In the genomic region with DNA sequence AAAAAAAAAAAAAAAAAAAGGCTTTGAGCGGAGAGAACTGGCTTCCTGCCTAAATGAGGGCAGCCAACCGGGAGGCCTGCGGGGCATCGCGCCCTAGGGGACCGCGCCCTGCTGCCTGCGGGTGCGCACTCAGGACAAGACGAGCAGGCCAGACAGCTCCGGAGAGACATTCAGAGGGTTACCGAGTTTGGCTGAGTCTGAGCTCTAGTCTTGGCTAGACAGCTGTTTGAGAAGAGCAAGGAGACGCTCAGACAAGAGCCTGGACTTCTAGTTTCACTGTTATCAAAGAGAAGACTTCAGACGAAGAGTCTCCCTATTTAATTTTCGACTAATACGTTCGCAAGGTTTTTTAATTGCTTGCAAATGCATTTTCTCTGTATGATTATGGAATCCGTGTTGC, we compare ENCODE assay signal across 15 mouse cellular contexts. TPM values are rescaled to one million over a fixed set of nuclear protein-coding genes. Genes with fewer than 3 reads are reported as not detected.
DNase-seq lines count a peak whose midpoint lies in the region; ATAC-seq and TF ChIP-seq lines count a peak whose summit lies in the region.
"Had no signal": no experiment of that assay in that cellular context is flagged by ENCODE, and none has a peak within 500 bp of the region (broad histone marks: within the 10 kb centered on the region; RNA-seq: fewer than 3 reads in every experiment).

No protein-coding gene starts in this region.

- DNase-seq in adrenal gland, postnatal 10 days, result peak; percentile 10
- DNase-seq in adrenal gland, adult 8-10 months, result no peak
- DNase-seq in kidney, adult 2 months, result peak; percentile 46
- no peak for DNase-seq in embryonic facial prominence, embryonic 10.5 days (ENCODE audit: low spot score)
- no peak for DNase-seq in heart, adult 9 months (ENCODE audit: low spot score in 2 of 2)
- DNase-seq in thymus, postnatal 0 days (ENCODE audit: low spot score), result no peak
- DNase-seq: cerebellum, adult 9-10 months; heart, adult 2 months; lung, postnatal 36 days had no signal

- H3K4me3 ChIP-seq in kidney, adult 2 months (ENCODE audit: insufficient read depth, low read depth, low read length), result no peak overlapping the region
- H3K4me3 ChIP-seq in kidney, embryonic 16.5 days (ENCODE audit: low read length), result no peak overlapping the region
- H3K4me3 ChIP-seq in embryonic facial prominence, embryonic 10.5 days, result peak overlapping the region; percentile 25; the same call in 1 of the 2 replicates
- H3K4me3 ChIP-seq in midbrain, embryonic 15.5 days, result peak overlapping the region; percentile 11
- H3K4me3 ChIP-seq: embryonic facial prominence, embryonic 12.5 days; heart, adult 2 months had no signal

- H3K4me2 ChIP-seq in kidney, embryonic 16.5 days (replicated peaks; ENCODE audit: low read depth, low read length), result no peak overlapping the region
- peak overlapping the region; percentile 41 for H3K4me2 ChIP-seq in midbrain, embryonic 15.5 days
- H3K4me2 ChIP-seq: embryonic facial prominence, embryonic 12.5 days had no signal

- WGBS in kidney, adult 2 months, result 2% methylated on average over 18 of the region's 18 CpGs
- under 1% methylated on average over 18 of the region's 18 CpGs for WGBS in kidney, embryonic 16.5 days
- under 1% methylated on average over 18 of the region's 18 CpGs for WGBS in embryonic facial prominence, embryonic 10.5 days
- WGBS in midbrain, embryonic 15.5 days, result 1% methylated on average over 18 of the region's 18 CpGs

- H3K4me1 ChIP-seq in kidney, adult 2 months (ENCODE audit: control insufficient read depth, insufficient read depth, low read length), result no peaks in the 10 kb centered on the region
- no peaks in the 10 kb centered on the region for H3K4me1 ChIP-seq in kidney, embryonic 16.5 days (ENCODE audit: insufficient read depth, low read length)
- no peaks in the 10 kb centered on the region for H3K4me1 ChIP-seq in embryonic facial prominence, embryonic 10.5 days
- peaks cover 6% of the 10 kb centered on the region; the same call in 1 of the 2 replicates for H3K4me1 ChIP-seq in midbrain, embryonic 15.5 days
- H3K4me1 ChIP-seq: embryonic facial prominence, embryonic 12.5 days had no signal

- no peak for TF ChIP-seq CTCF in kidney, adult 2 months (conservative IDR thresholded peaks at IDR 0.05; ENCODE audit: insufficient read depth, insufficient read length, low read depth, low read length)

- no peak overlapping the region for H3K9ac ChIP-seq in kidney, embryonic 16.5 days (replicated peaks; ENCODE audit: low read length)
- H3K9ac ChIP-seq in midbrain, embryonic 15.5 days, result no peak overlapping the region
- H3K9ac ChIP-seq: embryonic facial prominence, embryonic 12.5 days; liver, embryonic 14.5 days had no signal

- H3K9me3 ChIP-seq in kidney, embryonic 16.5 days (ENCODE audit: low read length), result no peaks in the 10 kb centered on the region
- H3K9me3 ChIP-seq in embryonic facial prominence, embryonic 10.5 days, result no peaks in the 10 kb centered on the region
- no peaks in the 10 kb centered on the region for H3K9me3 ChIP-seq in midbrain, embryonic 15.5 days
- H3K9me3 ChIP-seq: embryonic facial prominence, embryonic 12.5 days had no signal

- no peaks in the 10 kb centered on the region; the same call in 1 of the 2 replicates for H3K27me3 ChIP-seq in kidney, adult 2 months (replicated peaks; ENCODE audit: control insufficient read depth, insufficient read depth, low read length)
- peaks cover 54% of the 10 kb centered on the region for H3K27me3 ChIP-seq in kidney, embryonic 16.5 days (ENCODE audit: insufficient read depth, low read length)
- H3K27me3 ChIP-seq in embryonic facial prominence, embryonic 10.5 days (replicated peaks; ENCODE audit: low read depth, poor library complexity, severe bottlenecking), result peaks cover 75% of the 10 kb centered on the region
- H3K27me3 ChIP-seq in midbrain, embryonic 15.5 days (replicated peaks), result peaks cover 64% of the 10 kb centered on the region

- no peaks in the 10 kb centered on the region for H3K36me3 ChIP-seq in kidney, adult 2 months (ENCODE audit: control insufficient read depth, insufficient read depth, low read length)
- no peaks in the 10 kb centered on the region for H3K36me3 ChIP-seq in kidney, embryonic 16.5 days (ENCODE audit: insufficient read depth, low read length)
- H3K36me3 ChIP-seq in embryonic facial prominence, embryonic 10.5 days (replicated peaks), result no peaks in the 10 kb centered on the region
- H3K36me3 ChIP-seq in midbrain, embryonic 15.5 days (replicated peaks), result no peaks in the 10 kb centered on the region
- H3K36me3 ChIP-seq: embryonic facial prominence, embryonic 12.5 days had no signal

- TF ChIP-seq POLR2A in kidney, adult 2 months (IDR thresholded peaks at IDR 0.05; ENCODE audit: low read depth, low read length), result no peak

- ATAC-seq in kidney, embryonic 16.5 days (ENCODE audit: low FRiP score, low TSS enrichment), result no peak
- ATAC-seq in midbrain, embryonic 15.5 days (replicated peaks), result peak; percentile 72; the same call in 1 of the 2 replicates

- H3K27ac ChIP-seq in kidney, adult 2 months (ENCODE audit: insufficient read depth, low read depth, low read length), result no peak overlapping the region
- no peak overlapping the region for H3K27ac ChIP-seq in kidney, embryonic 16.5 days (ENCODE audit: low read length)
- H3K27ac ChIP-seq in embryonic facial prominence, embryonic 10.5 days (replicated peaks), result no peak overlapping the region
- H3K27ac ChIP-seq in midbrain, embryonic 15.5 days, result peak overlapping the region; percentile 69
- H3K27ac ChIP-seq: embryonic facial prominence, embryonic 12.5 days; heart, adult 2 months; liver, embryonic 14.5 days had no signal

RNA-seq across cellular contexts. Expression of a gene that starts 5.9 kb away (rescaled TPM):
- total RNA-seq in adrenal gland, postnatal 10 days (2021), result not detected
- total RNA-seq in adrenal gland, adult 8-10 months (2022), result not detected
- polyA plus RNA-seq in kidney, adult 2 months (2012; rRNA removed), result not detected in 2 replicates
- not detected in 2 replicates for polyA plus RNA-seq in kidney, embryonic 16.5 days (2015; fragmentation: Nextera tagmentation; extraction: Ambion mirVana)
- polyA plus RNA-seq in embryonic facial prominence, embryonic 10.5 days (2016; fragmentation: Nextera tagmentation; extraction: Ambion mirVana), result 0.34 TPM in 1 of 2 replicates, not detected in the other
- polyA plus RNA-seq in midbrain, embryonic 15.5 days (2015; fragmentation: Nextera tagmentation; extraction: Ambion mirVana), result 60.1 and 80.2 TPM in 2 replicates
- polyA plus RNA-seq in thymus, postnatal 0 days (2015; fragmentation: Nextera tagmentation; extraction: Ambion mirVana), result not detected in 2 replicates
- total RNA-seq: heart, adult 2 months; hematopoietic stem cell, adult 5-6 weeks had no signal
- polyA plus RNA-seq: heart, adult 2 months; liver, embryonic 14.5 days; stomach, embryonic 16.5 days had no signal

Comparison
In these comparisons a context has a peak if more than half of its experiments do, and no peak if none do; other contexts are left out.
1. DNase-seq: peak in adrenal gland, postnatal 10 days (single experiment) and kidney, adult 2 months (single experiment); none in adrenal gland, adult 8-10 months (single experiment), embryonic facial prominence, embryonic 10.5 days (single experiment), heart, adult 9 months (0 of 2) and thymus, postnatal 0 days (single experiment).
2. H3K4me3 ChIP-seq: peak in embryonic facial prominence, embryonic 10.5 days (single experiment) and midbrain, embryonic 15.5 days (single experiment); none in kidney, adult 2 months (single experiment) and kidney, embryonic 16.5 days (single experiment).
3. RNA of a gene that starts 5.9 kb away (polyA plus RNA-seq): 60.1 to 80.2 TPM in midbrain, embryonic 15.5 days; 0.34 TPM in embryonic facial prominence, embryonic 10.5 days, not detected in kidney, adult 2 months, not detected in kidney, embryonic 16.5 days and not detected in thymus, postnatal 0 days; every median in the first group is over 10 times any median in the second.